In the genomic region with DNA sequence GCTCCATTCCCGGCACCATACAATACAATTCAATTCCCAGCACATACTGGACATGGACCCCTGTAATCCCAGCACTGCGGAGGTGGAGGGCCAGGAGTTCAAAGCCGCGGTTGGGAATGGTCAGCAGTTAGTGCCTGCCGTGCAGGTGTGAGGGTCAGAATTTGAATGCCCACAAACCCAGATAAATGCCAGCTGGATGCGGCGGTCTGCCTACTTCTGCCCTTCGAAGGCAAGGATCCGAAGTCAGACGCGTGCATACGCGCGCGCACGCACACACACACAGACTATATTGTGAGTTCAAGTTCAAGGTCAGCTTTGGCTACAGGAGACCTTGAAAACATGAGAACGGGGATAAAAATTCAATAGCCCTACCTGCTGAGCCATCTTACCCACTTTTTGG, we compare ENCODE assay signal across 8 mouse cellular contexts. TPM values are rescaled to one million over a fixed set of nuclear protein-coding genes. Genes with fewer than 3 reads are reported as not detected.
DNase-seq lines count a peak whose midpoint lies in the region; ATAC-seq lines count a peak whose summit lies in the region.

No protein-coding gene starts in this region.

- ATAC-seq in limb, embryonic 15.5 days (ENCODE audit: insufficient number of reproducible peaks, low FRiP score, low TSS enrichment, low read depth), result no peak

- no peak overlapping the region for H3K9ac ChIP-seq in limb, embryonic 15.5 days

- peak; percentile 23 to 33 for DNase-seq in cerebellum, postnatal 25 days
- no peak for DNase-seq in cerebellum, adult 18-20 months
- peak; percentile 27 for DNase-seq in thymus, postnatal 14 days
- no peak for DNase-seq in thymus, postnatal 25 days
- no peak for DNase-seq in urinary bladder, adult 18-20 months (ENCODE audit: low spot score in 2 of 2)
- DNase-seq in right cerebral cortex, postnatal 25 days, result no peak
- DNase-seq in cerebellum, adult 9-10 months, result no peak

- no peaks in the 10 kb centered on the region for H3K27me3 ChIP-seq in limb, embryonic 15.5 days

- H3K4me1 ChIP-seq in limb, embryonic 15.5 days, result peaks cover 14% of the 10 kb centered on the region

- peak overlapping the region; percentile 56 for H3K4me2 ChIP-seq in limb, embryonic 15.5 days

- peaks cover 27% of the 10 kb centered on the region for H3K36me3 ChIP-seq in limb, embryonic 15.5 days

- 65% methylated on average over 17 of the region's 17 CpGs for WGBS in limb, embryonic 15.5 days

- no peaks in the 10 kb centered on the region for H3K9me3 ChIP-seq in limb, embryonic 15.5 days

- H3K4me3 ChIP-seq in limb, embryonic 15.5 days, result peak overlapping the region; percentile 86

- H3K27ac ChIP-seq in limb, embryonic 15.5 days, result peak overlapping the region; percentile 93

RNA-seq across cellular contexts. Expression of a gene that starts 0.8 kb away (rescaled TPM):
- 78.8 and 86.0 TPM in 2 replicates for polyA plus RNA-seq in limb, embryonic 15.5 days (2015; fragmentation: Nextera tagmentation; extraction: Ambion mirVana)

RNA-seq across cellular contexts. Expression of a gene that starts 8.1 kb away (rescaled TPM):
- polyA plus RNA-seq in limb, embryonic 15.5 days (2015; fragmentation: Nextera tagmentation; extraction: Ambion mirVana), result 0.17 and 0.33 TPM in 2 replicates

RNA-seq across cellular contexts. Expression of a gene that starts 10.9 kb away (rescaled TPM):
- polyA plus RNA-seq in limb, embryonic 15.5 days (2015; fragmentation: Nextera tagmentation; extraction: Ambion mirVana), result 151 and 154 TPM in 2 replicates

RNA-seq across cellular contexts. Expression of a gene that starts 19.6 kb away (rescaled TPM):
- polyA plus RNA-seq in limb, embryonic 15.5 days (2015; fragmentation: Nextera tagmentation; extraction: Ambion mirVana), result 78.0 and 83.6 TPM in 2 replicates

RNA-seq across cellular contexts. Expression of a gene that starts 42.6 kb away (rescaled TPM):
- 1.5 and 2.5 TPM in 2 replicates for polyA plus RNA-seq in limb, embryonic 15.5 days (2015; fragmentation: Nextera tagmentation; extraction: Ambion mirVana)

Comparison
In these comparisons a context has a peak if more than half of its experiments do, and no peak if none do; other contexts are left out.
1. DNase-seq: peak in cerebellum, postnatal 25 days (2 of 2) and thymus, postnatal 14 days (single experiment); none in cerebellum, adult 18-20 months (0 of 2), thymus, postnatal 25 days (single experiment), urinary bladder, adult 18-20 months (0 of 2), right cerebral cortex, postnatal 25 days (single experiment) and cerebellum, adult 9-10 months (single experiment).